Mouse (Mus musculus): ENCODE data around the gene Usp12. TPM values are rescaled to one million over a fixed set of nuclear protein-coding genes. Genes with fewer than 3 reads are reported as not detected.
A peak's percentile ranks its signal among the peaks of the same experiment; 100 is the strongest.

Usp12 gene
- polyA plus RNA-seq, 1 experiment from 2014 or later, result 14.9 TPM

- no peak overlapping the region for H3K4me3 ChIP-seq
- H3K27ac ChIP-seq, result no peak overlapping the region
- no peaks in the 10 kb centered on the region for H3K27me3 ChIP-seq (ENCODE audit: insufficient read depth, poor library complexity, severe bottlenecking)
- DNase-seq (ENCODE audit: low spot score), result no peak
- peaks cover 33% of the 10 kb centered on the region for H3K4me1 ChIP-seq
- 77% methylated on average over 7 of the region's 7 CpGs for WGBS
- no peaks in the 10 kb centered on the region for H3K9me3 ChIP-seq
- no peaks in the 10 kb centered on the region for H3K36me3 ChIP-seq
Observed at GRCm38 (mm10) chr5:146792140-146792791, 2.5 kb downstream of the Usp12 start.

- H3K4me1 ChIP-seq, result peaks cover 33% of the 10 kb centered on the region
- H3K27me3 ChIP-seq (ENCODE audit: insufficient read depth, poor library complexity, severe bottlenecking), result no peaks in the 10 kb centered on the region
- H3K9me3 ChIP-seq, result no peaks in the 10 kb centered on the region
- no peak for DNase-seq (ENCODE audit: low spot score)
- H3K4me3 ChIP-seq, result no peak overlapping the region
- no peaks in the 10 kb centered on the region; the same call in 1 of the 2 replicates for H3K36me3 ChIP-seq
- WGBS, result 83% methylated on average over 8 of the region's 8 CpGs
- H3K27ac ChIP-seq, result no peak overlapping the region
Observed at GRCm38 (mm10) chr5:146790944-146791343, 3.9 kb downstream of the Usp12 start.

- WGBS, result 85% methylated on average over 9 of the region's 9 CpGs
- Histone ChIP-seq H3K36me3 (no peaks in the 10 kb centered on the region; the same call in 1 of the 2 replicates), H3K4me3 (no peak overlapping the region), H3K27ac (no peak overlapping the region), H3K27me3 (ENCODE audit: insufficient read depth, poor library complexity, severe bottlenecking) (no peaks in the 10 kb centered on the region), H3K4me1 (peaks cover 27% of the 10 kb centered on the region), H3K9me3 (no peaks in the 10 kb centered on the region)
- DNase-seq (ENCODE audit: low spot score), result no peak
Observed at GRCm38 (mm10) chr5:146789413-146789812, 5.4 kb downstream of the Usp12 start.

- WGBS, result 85% methylated on average over 8 of the region's 8 CpGs
Observed at GRCm38 (mm10) chr5:146786123-146786522, 8.7 kb downstream of the Usp12 start.

GRCm38 (mm10) chr5:146783891-146784290 is 10.9 kb downstream of the Usp12 start:
- Histone ChIP-seq H3K9me3 (no peaks in the 10 kb centered on the region), H3K36me3 (no peaks in the 10 kb centered on the region; the same call in 1 of the 2 replicates), H3K4me3 (no peak overlapping the region), H3K27ac (no peak overlapping the region), H3K4me1 (peaks cover 36% of the 10 kb centered on the region), H3K27me3 (ENCODE audit: insufficient read depth, poor library complexity, severe bottlenecking) (no peaks in the 10 kb centered on the region)
- no peak for DNase-seq (ENCODE audit: low spot score)
- 93% methylated on average over 10 of the region's 10 CpGs for WGBS

More at GRCm38 (mm10) chr5:146786123-146786522, 8.7 kb downstream of the Usp12 start:
- no peaks in the 10 kb centered on the region for H3K27me3 ChIP-seq (ENCODE audit: insufficient read depth, poor library complexity, severe bottlenecking)
- H3K36me3 ChIP-seq, result no peaks in the 10 kb centered on the region; the same call in 1 of the 2 replicates
- peaks cover 26% of the 10 kb centered on the region for H3K4me1 ChIP-seq
- no peak overlapping the region for H3K27ac ChIP-seq
- H3K9me3 ChIP-seq, result no peaks in the 10 kb centered on the region
- DNase-seq (ENCODE audit: low spot score), result no peak
- H3K4me3 ChIP-seq, result no peak overlapping the region

GRCm38 (mm10) chr5:146783300-146783699 is 11.5 kb downstream of the Usp12 start:
- DNase-seq (ENCODE audit: low spot score), result no peak
- Histone ChIP-seq H3K36me3 (no peaks in the 10 kb centered on the region; the same call in 1 of the 2 replicates), H3K4me1 (peaks cover 36% of the 10 kb centered on the region), H3K9me3 (no peaks in the 10 kb centered on the region), H3K4me3 (no peak overlapping the region), H3K27ac (no peak overlapping the region), H3K27me3 (ENCODE audit: insufficient read depth, poor library complexity, severe bottlenecking) (no peaks in the 10 kb centered on the region)
- WGBS, result 70% methylated on average over 10 of the region's 10 CpGs

- Histone ChIP-seq H3K4me3 (no peak overlapping the region), H3K27me3 (ENCODE audit: insufficient read depth, poor library complexity, severe bottlenecking) (no peaks in the 10 kb centered on the region), H3K9me3 (no peaks in the 10 kb centered on the region), H3K27ac (no peak overlapping the region), H3K4me1 (peaks cover 39% of the 10 kb centered on the region), H3K36me3 (no peaks in the 10 kb centered on the region; the same call in 1 of the 2 replicates)
- no peak for DNase-seq (ENCODE audit: low spot score)
- 60% methylated on average over 9 of the region's 9 CpGs for WGBS
Observed at GRCm38 (mm10) chr5:146781663-146782062, 13.1 kb downstream of the Usp12 start.

- no peak for DNase-seq (ENCODE audit: low spot score)
- Histone ChIP-seq H3K27ac (no peak overlapping the region), H3K4me3 (no peak overlapping the region), H3K9me3 (no peaks in the 10 kb centered on the region), H3K4me1 (peaks cover 39% of the 10 kb centered on the region), H3K36me3 (peaks cover 4% of the 10 kb centered on the region), H3K27me3 (ENCODE audit: insufficient read depth, poor library complexity, severe bottlenecking) (no peaks in the 10 kb centered on the region)
- 85% methylated on average over 5 of the region's 5 CpGs for WGBS
Observed at GRCm38 (mm10) chr5:146779931-146780330, 14.9 kb downstream of the Usp12 start.

- H3K4me1 ChIP-seq, result peaks cover 26% of the 10 kb centered on the region
- DNase-seq (ENCODE audit: low spot score), result no peak
- H3K27me3 ChIP-seq (ENCODE audit: insufficient read depth, poor library complexity, severe bottlenecking), result no peaks in the 10 kb centered on the region
- H3K27ac ChIP-seq, result no peak overlapping the region
- H3K9me3 ChIP-seq, result no peaks in the 10 kb centered on the region
- 84% methylated on average over 13 of the region's 13 CpGs for WGBS
- H3K4me3 ChIP-seq, result no peak overlapping the region
- H3K36me3 ChIP-seq, result peaks cover 7% of the 10 kb centered on the region
Observed at GRCm38 (mm10) chr5:146776988-146777639, 17.7 kb downstream of the Usp12 start.

- Histone ChIP-seq H3K4me1 (peaks cover 18% of the 10 kb centered on the region; the same call in 1 of the 2 replicates), H3K27ac (no peak overlapping the region), H3K4me3 (no peak overlapping the region), H3K27me3 (ENCODE audit: insufficient read depth, poor library complexity, severe bottlenecking) (no peaks in the 10 kb centered on the region), H3K9me3 (no peaks in the 10 kb centered on the region), H3K36me3 (peaks cover 20% of the 10 kb centered on the region)
- no peak for DNase-seq (ENCODE audit: low spot score)
- 30% methylated on average over 11 of the region's 11 CpGs for WGBS
Observed at GRCm38 (mm10) chr5:146771982-146772381, 22.8 kb downstream of the Usp12 start.

- Histone ChIP-seq H3K27me3 (ENCODE audit: insufficient read depth, poor library complexity, severe bottlenecking) (no peaks in the 10 kb centered on the region), H3K9me3 (no peaks in the 10 kb centered on the region), H3K27ac (peak overlapping the region; percentile 29; the same call in 1 of the 2 replicates), H3K4me3 (no peak overlapping the region), H3K4me1 (peaks cover 15% of the 10 kb centered on the region; the same call in 1 of the 2 replicates), H3K36me3 (peaks cover 31% of the 10 kb centered on the region)
- no peak for DNase-seq (ENCODE audit: low spot score)
- 76% methylated on average over 15 of the region's 15 CpGs for WGBS
Observed at GRCm38 (mm10) chr5:146770002-146770848, 24.6 kb downstream of the Usp12 start.

GRCm38 (mm10) chr5:146765791-146766190 is 29.0 kb downstream of the Usp12 start:
- H3K4me3 ChIP-seq, result no peak overlapping the region
- H3K36me3 ChIP-seq, result peaks cover 45% of the 10 kb centered on the region
- no peaks in the 10 kb centered on the region for H3K9me3 ChIP-seq
- WGBS, result 91% methylated on average over 5 of the region's 5 CpGs
- no peak for DNase-seq (ENCODE audit: low spot score)
- H3K27me3 ChIP-seq (ENCODE audit: insufficient read depth, poor library complexity, severe bottlenecking), result no peaks in the 10 kb centered on the region
- no peak overlapping the region for H3K27ac ChIP-seq
- peaks cover 11% of the 10 kb centered on the region; the same call in 1 of the 2 replicates for H3K4me1 ChIP-seq

All from heart, embryonic 10.5 days (tissue).